Mouse (Mus musculus) heart, adult 11 months (tissue): ENCODE results near the gene Gabbr2.
A peak's percentile ranks its signal among the peaks of the same experiment; 100 is the strongest.

Experiments used
- DNase-seq: peaks from one replicate; pipeline ENCODE4 v3.0.0; 2022

The Gabbr2 gene

GRCm38 (mm10) chr4:46805910-46806309, 185.8 kb downstream of the Gabbr2 start:
- DNase-seq: no peak

- DNase-seq: no peak
Measured at GRCm38 (mm10) chr4:46802386-46802785, 189.3 kb downstream of the Gabbr2 start.

GRCm38 (mm10) chr4:46799904-46800303, 191.8 kb downstream of the Gabbr2 start:
- no peak for DNase-seq

GRCm38 (mm10) chr4:46795707-46796106, 196.0 kb downstream of the Gabbr2 start:
- DNase-seq: no peak

- DNase-seq: no peak
Measured at GRCm38 (mm10) chr4:46794583-46794982, 197.1 kb downstream of the Gabbr2 start.

GRCm38 (mm10) chr4:46792280-46793026, 199.2 kb downstream of the Gabbr2 start:
- DNase-seq: peak; percentile 92

GRCm38 (mm10) chr4:46791268-46791951, 200.3 kb downstream of the Gabbr2 start:
- no peak for DNase-seq

- DNase-seq: no peak
Measured at GRCm38 (mm10) chr4:46790609-46791267, 200.9 kb downstream of the Gabbr2 start.

- DNase-seq: no peak
Measured at GRCm38 (mm10) chr4:46784430-46785049, 207.1 kb downstream of the Gabbr2 start.

GRCm38 (mm10) chr4:46781109-46781508, 210.6 kb downstream of the Gabbr2 start:
- DNase-seq: no peak

GRCm38 (mm10) chr4:46775959-46776358, 215.7 kb downstream of the Gabbr2 start:
- DNase-seq: no peak

GRCm38 (mm10) chr4:46774652-46775051, 217.0 kb downstream of the Gabbr2 start:
- DNase-seq: no peak

GRCm38 (mm10) chr4:46773243-46773642, 218.4 kb downstream of the Gabbr2 start:
- no peak for DNase-seq

GRCm38 (mm10) chr4:46772591-46772990, 219.1 kb downstream of the Gabbr2 start:
- no peak for DNase-seq

- DNase-seq: no peak
Measured at GRCm38 (mm10) chr4:46771116-46771515, 220.6 kb downstream of the Gabbr2 start.

- no peak for DNase-seq
Measured at GRCm38 (mm10) chr4:46770635-46771034, 221.0 kb downstream of the Gabbr2 start.

- DNase-seq: no peak
Measured at GRCm38 (mm10) chr4:46770090-46770489, 221.6 kb downstream of the Gabbr2 start.

GRCm38 (mm10) chr4:46766326-46766725, 225.3 kb downstream of the Gabbr2 start:
- no peak for DNase-seq

- no peak for DNase-seq
Measured at GRCm38 (mm10) chr4:46759838-46760237, 231.8 kb downstream of the Gabbr2 start.

GRCm38 (mm10) chr4:46758340-46759041, 233.2 kb downstream of the Gabbr2 start:
- no peak for DNase-seq

- no peak for DNase-seq
Measured at GRCm38 (mm10) chr4:46754407-46755194, 237.1 kb downstream of the Gabbr2 start.

- no peak for DNase-seq
Measured at GRCm38 (mm10) chr4:46752306-46752705, 239.4 kb downstream of the Gabbr2 start.
